Mouse (Mus musculus): ENCODE data around the gene Col6a5.

GRCm38 (mm10) chr9:105970901-105971300 lies 10.5 kb upstream of the Col6a5 start:
- TF ChIP-seq CTCF (IDR thresholded peaks at IDR 0.05) (no peak), EP300 (IDR thresholded peaks at IDR 0.05) (no peak)
